Mouse (Mus musculus) olfactory bulb, adult 2 months (tissue): ENCODE measurements at regions not wholly inside any gene's neighbourhood (a gene's known extent, or its start where the extent isn't known, plus 50 kb on each side); places are given as distances from the start of the nearest gene placed in this dataset.

ENCODE experiments used
- H3K27ac ChIP-seq: fragments of 200-500 bp; 2 replicates; pipeline ENCODE4 v1.5.1; 2012; ENCODE audit warnings: low read depth, low read length; ENCODE audit not compliant: insufficient read depth
- H3K4me1 ChIP-seq: fragments of 200-500 bp; 2 replicates; pipeline ENCODE4 v1.6.1; 2012; ENCODE audit warnings: low read length; ENCODE audit not compliant: control insufficient read depth, insufficient read depth
- H3K4me3 ChIP-seq: fragments of 200-500 bp; 2 replicates; pipeline ENCODE4 v1.5.1; 2012; ENCODE audit warnings: mild to moderate bottlenecking, low read depth, low read length, moderate library complexity; ENCODE audit not compliant: insufficient read depth
- CTCF ChIP-seq: fragments of 200-500 bp; IDR thresholded peaks from 2 replicates; pipeline ENCODE4 v1.5.1; 2012; ENCODE audit warnings: low read depth, mild to moderate bottlenecking, low read length, moderate library complexity; ENCODE audit not compliant: insufficient read depth
- POLR2A ChIP-seq: fragments of 200-500 bp; IDR thresholded peaks from 2 replicates; pipeline ENCODE4 v1.6.1; 2012; ENCODE audit warnings: mild to moderate bottlenecking, low read depth, low read length, moderate library complexity; ENCODE audit not compliant: insufficient read depth
- WGBS: fragments of 180-500 bp; shearing (Covaris S2); methylation state at CpG from one replicate; pipeline ENCODE4 v1.1.7; 2018; 5-methylcytosine and 5-hydroxymethylcytosine counted together

- no peak overlapping the region for H3K27ac ChIP-seq
- 57% methylated on average over 4 of the region's 4 CpGs for WGBS
- TF ChIP-seq POLR2A (no peak), CTCF (no peak)
- H3K4me1 ChIP-seq: no peaks in the 10 kb centered on the region
- no peak overlapping the region for H3K4me3 ChIP-seq
Observed at GRCm38 (mm10) chr17:4360413-4361320, 633.5 kb upstream of the Arid1b start.

GRCm38 (mm10) chr17:4365811-4366210, 628.3 kb upstream of the Arid1b start:
- TF ChIP-seq POLR2A (no peak), CTCF (no peak)

GRCm38 (mm10) chr17:4380449-4380848, 613.7 kb upstream of the Arid1b start:
- H3K4me1 ChIP-seq: no peaks in the 10 kb centered on the region
- H3K27ac ChIP-seq: no peak overlapping the region
- WGBS: 95% methylated on average over 1 of the region's 1 CpGs
- no peak for TF ChIP-seq CTCF
- no peak for TF ChIP-seq POLR2A
- no peak overlapping the region for H3K4me3 ChIP-seq

More at GRCm38 (mm10) chr17:4365811-4366210, 628.3 kb upstream of the Arid1b start:
- Histone ChIP-seq H3K4me1 (no peaks in the 10 kb centered on the region), H3K27ac (no peak overlapping the region), H3K4me3 (no peak overlapping the region)

GRCm38 (mm10) chr17:4380873-4381272, 613.3 kb upstream of the Arid1b start:
- no peaks in the 10 kb centered on the region for H3K4me1 ChIP-seq
- H3K27ac ChIP-seq: no peak overlapping the region
- TF ChIP-seq CTCF (no peak), POLR2A (no peak)
- H3K4me3 ChIP-seq: no peak overlapping the region

GRCm38 (mm10) chr17:4381896-4382685, 612.0 kb upstream of the Arid1b start:
- no peak for TF ChIP-seq POLR2A
- TF ChIP-seq CTCF: no peak
- WGBS: 87% methylated on average over 13 of the region's 13 CpGs
- Histone ChIP-seq H3K27ac (no peak overlapping the region), H3K4me1 (no peaks in the 10 kb centered on the region), H3K4me3 (no peak overlapping the region)

GRCm38 (mm10) chr17:4382716-4383115, 611.4 kb upstream of the Arid1b start:
- Histone ChIP-seq H3K4me3 (no peak overlapping the region), H3K27ac (no peak overlapping the region), H3K4me1 (no peaks in the 10 kb centered on the region)
- TF ChIP-seq CTCF (no peak), POLR2A (no peak)

GRCm38 (mm10) chr17:4387616-4388015, 606.5 kb upstream of the Arid1b start:
- WGBS: 57% methylated on average over 4 of the region's 4 CpGs
- no peak overlapping the region for H3K27ac ChIP-seq
- TF ChIP-seq CTCF: no peak
- H3K4me3 ChIP-seq: no peak overlapping the region
- no peaks in the 10 kb centered on the region for H3K4me1 ChIP-seq

GRCm38 (mm10) chr17:4390012-4390411, 604.1 kb upstream of the Arid1b start:
- Histone ChIP-seq H3K4me3 (no peak overlapping the region), H3K4me1 (no peaks in the 10 kb centered on the region), H3K27ac (no peak overlapping the region)
- no peak for TF ChIP-seq POLR2A
- TF ChIP-seq CTCF: no peak
- WGBS: 89% methylated on average over 4 of the region's 4 CpGs

GRCm38 (mm10) chr17:4390577-4390976, 603.6 kb upstream of the Arid1b start:
- TF ChIP-seq POLR2A: no peak
- TF ChIP-seq CTCF: no peak
- Histone ChIP-seq H3K4me1 (no peaks in the 10 kb centered on the region), H3K27ac (no peak overlapping the region), H3K4me3 (no peak overlapping the region)
